Mouse (Mus musculus): Measurements from ENCODE around the gene Ppm1b. TPM values are rescaled to one million over a fixed set of nuclear protein-coding genes. Genes with fewer than 3 reads are reported as not detected.

Gene Ppm1b
- polyA plus RNA-seq, 1 experiment from 2014 or later: 54.6 TPM

DNA sequence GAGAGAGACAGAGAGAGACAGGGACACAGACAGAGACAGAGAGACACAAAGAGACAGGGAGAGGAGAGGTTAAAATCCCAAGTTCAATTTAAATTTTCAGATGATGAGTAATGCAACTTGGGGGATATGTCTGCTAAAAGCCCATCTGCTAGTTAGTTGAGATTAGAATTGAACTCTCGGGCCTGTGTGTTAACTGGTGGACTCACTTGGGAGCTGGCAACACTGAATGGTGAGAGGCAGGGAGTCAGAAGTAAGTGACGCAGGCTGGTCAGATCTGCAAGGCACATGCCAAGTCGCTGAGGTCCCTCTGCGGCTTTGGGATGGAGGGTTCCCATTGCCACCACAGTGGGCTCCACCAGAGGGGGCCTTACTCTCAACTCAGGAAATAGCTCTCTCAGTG is 81.8 kb downstream of the Ppm1b start:
- Histone ChIP-seq H3K27ac (ENCODE audit: low read length) (no peak overlapping the region), H3K27me3 (ENCODE audit: control insufficient read depth, insufficient read depth, low read depth, low read length) (no peaks in the 10 kb centered on the region), H3K9ac (ENCODE audit: low read length) (no peak overlapping the region), H3K9me3 (ENCODE audit: control insufficient read depth, low read length) (no peaks in the 10 kb centered on the region), H3K4me3 (ENCODE audit: low read length) (no peak overlapping the region), H3K36me3 (ENCODE audit: control insufficient read depth, insufficient read depth, low read length) (no peaks in the 10 kb centered on the region), H3K4me1 (replicated peaks; ENCODE audit: control insufficient read depth, insufficient read depth, low read length) (no peaks in the 10 kb centered on the region; the same call in 1 of the 2 replicates), H3K4me2 (ENCODE audit: low read depth, low read length) (no peak overlapping the region)
- 92% methylated on average over 4 of the region's 4 CpGs for WGBS
- no peak for ATAC-seq (ENCODE audit: low read depth)

DNA sequence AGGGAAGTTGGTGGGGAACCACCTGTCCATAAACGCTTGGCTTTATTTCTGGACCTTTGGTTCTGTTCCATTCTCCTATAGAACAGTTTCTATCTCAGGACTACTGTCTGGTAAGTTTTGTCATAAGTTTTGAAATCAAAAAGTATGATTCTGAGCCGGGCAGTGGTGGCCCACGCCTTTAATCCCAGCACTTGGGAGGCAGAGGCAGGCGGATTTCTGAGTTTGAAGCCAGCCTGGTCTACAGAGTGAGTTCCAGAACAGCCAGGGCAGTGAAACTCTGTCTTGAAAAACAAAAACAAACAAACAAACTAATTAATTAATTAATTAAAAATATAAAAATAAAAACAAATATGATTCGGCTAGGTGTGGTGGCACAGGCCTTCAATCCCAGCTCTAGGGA is 82.2 kb downstream of the Ppm1b start:
- ATAC-seq (ENCODE audit: low read depth): no peak

DNA sequence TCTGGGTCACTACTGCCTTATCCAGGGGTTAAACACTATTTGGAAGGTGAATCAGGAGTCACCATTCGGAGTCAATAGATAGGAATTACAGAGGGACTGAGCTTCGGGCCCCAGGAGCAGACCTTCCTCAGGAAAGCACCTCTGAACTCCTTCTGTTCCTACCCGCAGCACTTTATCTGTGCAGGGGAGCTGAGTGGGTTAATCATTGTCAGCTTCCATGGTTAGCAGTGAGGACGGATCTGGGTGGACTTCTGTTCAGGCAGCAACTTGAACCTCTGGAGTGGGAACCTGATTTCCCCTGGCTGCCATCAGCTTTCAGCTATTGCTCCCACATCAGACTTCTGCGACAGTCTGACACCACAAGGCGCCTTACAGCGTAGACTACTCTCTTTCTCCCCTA is 84.4 kb downstream of the Ppm1b start:
- Histone ChIP-seq H3K9ac (ENCODE audit: low read length) (no peak overlapping the region), H3K9me3 (ENCODE audit: control insufficient read depth, low read length) (no peaks in the 10 kb centered on the region), H3K4me1 (replicated peaks; ENCODE audit: control insufficient read depth, insufficient read depth, low read length) (no peaks in the 10 kb centered on the region), H3K4me2 (ENCODE audit: low read depth, low read length) (no peak overlapping the region), H3K27ac (ENCODE audit: low read length) (no peak overlapping the region), H3K4me3 (ENCODE audit: low read length) (no peak overlapping the region), H3K27me3 (ENCODE audit: control insufficient read depth, insufficient read depth, low read depth, low read length) (no peaks in the 10 kb centered on the region), H3K36me3 (ENCODE audit: control insufficient read depth, insufficient read depth, low read length) (no peaks in the 10 kb centered on the region)
- 0 out of 2 replicates have a peak, but pooled peaks have one; percentile 28 for ATAC-seq (ENCODE audit: low read depth)
- WGBS: 42% methylated on average over 7 of the region's 7 CpGs

More for the DNA sequence above, 82.2 kb downstream of the Ppm1b start:
- H3K27ac ChIP-seq (ENCODE audit: low read length): no peak overlapping the region
- no peaks in the 10 kb centered on the region for H3K27me3 ChIP-seq (ENCODE audit: control insufficient read depth, insufficient read depth, low read depth, low read length)
- no peaks in the 10 kb centered on the region for H3K36me3 ChIP-seq (ENCODE audit: control insufficient read depth, insufficient read depth, low read length)
- H3K9ac ChIP-seq (ENCODE audit: low read length): no peak overlapping the region
- no peaks in the 10 kb centered on the region; the same call in 1 of the 2 replicates for H3K4me1 ChIP-seq (replicated peaks; ENCODE audit: control insufficient read depth, insufficient read depth, low read length)
- 93% methylated on average over 5 of the region's 5 CpGs for WGBS
- H3K4me3 ChIP-seq (ENCODE audit: low read length): no peak overlapping the region
- H3K4me2 ChIP-seq (ENCODE audit: low read depth, low read length): no peak overlapping the region
- H3K9me3 ChIP-seq (ENCODE audit: control insufficient read depth, low read length): no peaks in the 10 kb centered on the region

DNA sequence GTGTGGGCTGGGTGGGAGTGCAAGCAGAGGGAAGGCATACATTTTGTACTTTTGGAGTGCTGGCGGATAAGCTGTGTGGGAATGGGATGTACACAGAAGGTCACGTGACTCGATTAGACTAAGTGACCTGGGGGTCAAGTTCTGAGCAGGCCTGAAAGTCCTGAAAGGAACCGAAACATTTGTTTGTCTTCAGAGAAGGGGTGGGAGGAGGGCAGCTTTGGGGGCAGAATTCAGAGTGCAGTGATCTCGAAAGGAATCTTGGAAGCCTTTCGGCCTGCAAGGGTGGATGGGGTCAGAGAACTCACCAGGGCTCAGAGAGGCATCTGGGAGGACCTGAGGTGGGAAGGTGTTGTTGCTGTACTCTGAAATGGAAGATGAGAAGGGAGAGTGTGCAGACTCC is 85.9 kb downstream of the Ppm1b start:
- no peak overlapping the region for H3K4me2 ChIP-seq (ENCODE audit: low read depth, low read length)
- no peaks in the 10 kb centered on the region for H3K27me3 ChIP-seq (ENCODE audit: control insufficient read depth, insufficient read depth, low read depth, low read length)
- H3K4me3 ChIP-seq (ENCODE audit: low read length): no peak overlapping the region
- peak; percentile 66; the same call in 1 of the 2 replicates for ATAC-seq (ENCODE audit: low read depth)
- H3K4me1 ChIP-seq (replicated peaks; ENCODE audit: control insufficient read depth, insufficient read depth, low read length): no peaks in the 10 kb centered on the region
- H3K9ac ChIP-seq (ENCODE audit: low read length): no peak overlapping the region
- 45% methylated on average over 6 of the region's 6 CpGs for WGBS
- H3K27ac ChIP-seq (ENCODE audit: low read length): 0 out of 2 replicates have a peak overlapping the region, but pooled peaks have one; percentile 10
- H3K9me3 ChIP-seq (ENCODE audit: control insufficient read depth, low read length): no peaks in the 10 kb centered on the region
- H3K36me3 ChIP-seq (ENCODE audit: control insufficient read depth, insufficient read depth, low read length): no peaks in the 10 kb centered on the region

- Histone ChIP-seq H3K9ac (ENCODE audit: low read length) (no peak overlapping the region), H3K36me3 (ENCODE audit: control insufficient read depth, insufficient read depth, low read length) (no peaks in the 10 kb centered on the region), H3K27me3 (ENCODE audit: control insufficient read depth, insufficient read depth, low read depth, low read length) (no peaks in the 10 kb centered on the region), H3K4me3 (ENCODE audit: low read length) (no peak overlapping the region), H3K4me1 (replicated peaks; ENCODE audit: control insufficient read depth, insufficient read depth, low read length) (no peaks in the 10 kb centered on the region), H3K9me3 (ENCODE audit: control insufficient read depth, low read length) (no peaks in the 10 kb centered on the region), H3K27ac (ENCODE audit: low read length) (no peak overlapping the region), H3K4me2 (ENCODE audit: low read depth, low read length) (no peak overlapping the region)
- ATAC-seq (ENCODE audit: low read depth): no peak
- WGBS: 63% methylated on average over 6 of the region's 6 CpGs
These were observed 86.9 kb downstream of the Ppm1b start for GRCm38 (mm10) chr17:85043404-85043816.

- no peaks in the 10 kb centered on the region for H3K4me1 ChIP-seq (replicated peaks; ENCODE audit: control insufficient read depth, insufficient read depth, low read length)
- no peak overlapping the region for H3K4me3 ChIP-seq (ENCODE audit: low read length)
- no peak for ATAC-seq (ENCODE audit: low read depth)
- H3K9ac ChIP-seq (ENCODE audit: low read length): no peak overlapping the region
- no peaks in the 10 kb centered on the region for H3K27me3 ChIP-seq (ENCODE audit: control insufficient read depth, insufficient read depth, low read depth, low read length)
- 88% methylated on average over 5 of the region's 5 CpGs for WGBS
- no peak overlapping the region for H3K27ac ChIP-seq (ENCODE audit: low read length)
- no peaks in the 10 kb centered on the region for H3K36me3 ChIP-seq (ENCODE audit: control insufficient read depth, insufficient read depth, low read length)
- H3K4me2 ChIP-seq (ENCODE audit: low read depth, low read length): no peak overlapping the region
- H3K9me3 ChIP-seq (ENCODE audit: control insufficient read depth, low read length): no peaks in the 10 kb centered on the region
These were observed 87.9 kb downstream of the Ppm1b start for GRCm38 (mm10) chr17:85044466-85044865.

GRCm38 (mm10) chr17:85045160-85045559 is 88.6 kb downstream of the Ppm1b start:
- no peaks in the 10 kb centered on the region for H3K9me3 ChIP-seq (ENCODE audit: control insufficient read depth, low read length)
- WGBS: 75% methylated on average over 12 of the region's 12 CpGs
- no peak overlapping the region for H3K4me2 ChIP-seq (ENCODE audit: low read depth, low read length)
- H3K27me3 ChIP-seq (ENCODE audit: control insufficient read depth, insufficient read depth, low read depth, low read length): no peaks in the 10 kb centered on the region
- H3K4me1 ChIP-seq (replicated peaks; ENCODE audit: control insufficient read depth, insufficient read depth, low read length): no peaks in the 10 kb centered on the region
- no peak overlapping the region for H3K9ac ChIP-seq (ENCODE audit: low read length)
- H3K36me3 ChIP-seq (ENCODE audit: control insufficient read depth, insufficient read depth, low read length): no peaks in the 10 kb centered on the region
- no peak overlapping the region for H3K27ac ChIP-seq (ENCODE audit: low read length)
- no peak overlapping the region for H3K4me3 ChIP-seq (ENCODE audit: low read length)
- no peak for ATAC-seq (ENCODE audit: low read depth)

DNA sequence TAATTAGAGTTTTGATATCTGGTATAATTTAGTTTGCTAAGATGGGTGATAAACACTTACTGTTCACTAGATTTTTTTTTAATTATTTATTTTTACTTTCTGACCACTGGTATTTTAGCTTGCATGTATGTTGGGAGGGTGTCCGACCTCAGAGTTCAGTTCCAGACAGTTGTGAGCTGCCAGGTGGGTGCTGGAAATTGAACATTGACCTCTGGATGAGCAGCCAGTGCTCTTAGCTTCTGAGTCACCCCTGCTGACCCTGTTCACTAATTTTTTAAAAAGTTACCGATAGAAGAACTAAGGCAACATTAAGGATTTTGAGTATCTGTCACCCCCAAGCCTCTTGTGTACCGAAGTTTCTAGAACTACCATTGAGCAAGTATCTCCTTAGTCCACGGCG is 91.8 kb downstream of the Ppm1b start:
- H3K4me3 ChIP-seq (ENCODE audit: low read length): no peak overlapping the region
- ATAC-seq (ENCODE audit: low read depth): no peak
- no peaks in the 10 kb centered on the region for H3K27me3 ChIP-seq (ENCODE audit: control insufficient read depth, insufficient read depth, low read depth, low read length)
- H3K4me2 ChIP-seq (ENCODE audit: low read depth, low read length): no peak overlapping the region
- H3K9me3 ChIP-seq (ENCODE audit: control insufficient read depth, low read length): no peaks in the 10 kb centered on the region
- WGBS: 91% methylated on average over 5 of the region's 5 CpGs
- H3K27ac ChIP-seq (ENCODE audit: low read length): no peak overlapping the region
- H3K36me3 ChIP-seq (ENCODE audit: control insufficient read depth, insufficient read depth, low read length): no peaks in the 10 kb centered on the region
- no peaks in the 10 kb centered on the region for H3K4me1 ChIP-seq (replicated peaks; ENCODE audit: control insufficient read depth, insufficient read depth, low read length)
- H3K9ac ChIP-seq (ENCODE audit: low read length): no peak overlapping the region

GRCm38 (mm10) chr17:85058276-85058675 is 101.7 kb downstream of the Ppm1b start:
- no peak for ATAC-seq (ENCODE audit: low read depth)
- Histone ChIP-seq H3K36me3 (ENCODE audit: control insufficient read depth, insufficient read depth, low read length) (peaks cover 4% of the 10 kb centered on the region; the same call in 1 of the 2 replicates), H3K9ac (ENCODE audit: low read length) (no peak overlapping the region), H3K27me3 (ENCODE audit: control insufficient read depth, insufficient read depth, low read depth, low read length) (no peaks in the 10 kb centered on the region), H3K9me3 (ENCODE audit: control insufficient read depth, low read length) (no peaks in the 10 kb centered on the region), H3K4me3 (ENCODE audit: low read length) (no peak overlapping the region), H3K27ac (ENCODE audit: low read length) (no peak overlapping the region), H3K4me1 (replicated peaks; ENCODE audit: control insufficient read depth, insufficient read depth, low read length) (no peaks in the 10 kb centered on the region), H3K4me2 (ENCODE audit: low read depth, low read length) (no peak overlapping the region)
- WGBS: 93% methylated on average over 7 of the region's 7 CpGs

GRCm38 (mm10) chr17:85059136-85059535 is 102.6 kb downstream of the Ppm1b start:
- H3K27ac ChIP-seq (ENCODE audit: low read length): no peak overlapping the region
- no peaks in the 10 kb centered on the region for H3K9me3 ChIP-seq (ENCODE audit: control insufficient read depth, low read length)
- H3K9ac ChIP-seq (ENCODE audit: low read length): no peak overlapping the region
- H3K4me1 ChIP-seq (replicated peaks; ENCODE audit: control insufficient read depth, insufficient read depth, low read length): no peaks in the 10 kb centered on the region
- no peak for ATAC-seq (ENCODE audit: low read depth)
- WGBS: 92% methylated on average over 6 of the region's 6 CpGs
- peaks cover 4% of the 10 kb centered on the region; the same call in 1 of the 2 replicates for H3K36me3 ChIP-seq (ENCODE audit: control insufficient read depth, insufficient read depth, low read length)
- H3K4me2 ChIP-seq (ENCODE audit: low read depth, low read length): no peak overlapping the region
- H3K27me3 ChIP-seq (ENCODE audit: control insufficient read depth, insufficient read depth, low read depth, low read length): no peaks in the 10 kb centered on the region
- H3K4me3 ChIP-seq (ENCODE audit: low read length): no peak overlapping the region

Measured in lung, embryonic 16.5 days (tissue).